Mouse (Mus musculus): ENCODE data around the gene Tep1. TPM values are rescaled to one million over a fixed set of nuclear protein-coding genes. Genes with fewer than 3 reads are reported as not detected.

Gene Tep1
- polyA plus RNA-seq, 1 experiment from 2014 or later = 4.0 TPM

Other genes starting within 250 kb of the Tep1 start
- gene Olfr745, start 231.2 kb downstream of the Tep1 start, polyA plus RNA-seq (2016; fragmentation: Nextera tagmentation; extraction: Ambion mirVana) = not detected in 2 replicates
- not detected in 2 replicates for gene Olfr746, start 223.5 kb downstream of the Tep1 start, polyA plus RNA-seq (2016; fragmentation: Nextera tagmentation; extraction: Ambion mirVana)
- gene Olfr747, start 177.4 kb downstream of the Tep1 start, polyA plus RNA-seq (2016; fragmentation: Nextera tagmentation; extraction: Ambion mirVana) = not detected in 2 replicates
- not detected in 2 replicates for gene Olfr748, start 163.2 kb downstream of the Tep1 start, polyA plus RNA-seq (2016; fragmentation: Nextera tagmentation; extraction: Ambion mirVana)
- not detected in 2 replicates for gene Olfr749, start 125.5 kb downstream of the Tep1 start, polyA plus RNA-seq (2016; fragmentation: Nextera tagmentation; extraction: Ambion mirVana)
- gene Ttc5, start 85.0 kb downstream of the Tep1 start, polyA plus RNA-seq (2016; fragmentation: Nextera tagmentation; extraction: Ambion mirVana) = 104 and 107 TPM in 2 replicates
- not detected in 2 replicates for gene Ccnb1ip1, start 62.8 kb downstream of the Tep1 start, polyA plus RNA-seq (2016; fragmentation: Nextera tagmentation; extraction: Ambion mirVana)
- gene Parp2, start 62.7 kb downstream of the Tep1 start, polyA plus RNA-seq (2016; fragmentation: Nextera tagmentation; extraction: Ambion mirVana) = 68.0 and 68.7 TPM in 2 replicates
- 0.15 and 0.19 TPM in 2 replicates for gene Klhl33, start 26.9 kb upstream of the Tep1 start, polyA plus RNA-seq (2016; fragmentation: Nextera tagmentation; extraction: Ambion mirVana)
- 178 and 185 TPM in 2 replicates for gene Osgep, start 54.3 kb upstream of the Tep1 start, polyA plus RNA-seq (2016; fragmentation: Nextera tagmentation; extraction: Ambion mirVana)
- 548 and 554 TPM in 2 replicates for gene Apex1, start 54.4 kb upstream of the Tep1 start, polyA plus RNA-seq (2016; fragmentation: Nextera tagmentation; extraction: Ambion mirVana)
- 43.5 and 43.6 TPM in 2 replicates for gene Pip4p1, start 60.3 kb upstream of the Tep1 start, polyA plus RNA-seq (2016; fragmentation: Nextera tagmentation; extraction: Ambion mirVana)
- 74.5 and 78.8 TPM in 2 replicates for gene Pnp, start 60.5 kb upstream of the Tep1 start, polyA plus RNA-seq (2016; fragmentation: Nextera tagmentation; extraction: Ambion mirVana)
- gene Gm49342, start 74.0 kb upstream of the Tep1 start, polyA plus RNA-seq (2016; fragmentation: Nextera tagmentation; extraction: Ambion mirVana) = not detected in 2 replicates
- gene Pnp2, start 85.4 kb upstream of the Tep1 start, polyA plus RNA-seq (2016; fragmentation: Nextera tagmentation; extraction: Ambion mirVana) = 0.39 and 0.84 TPM in 2 replicates
- gene Rnase10, start 137.2 kb upstream of the Tep1 start, polyA plus RNA-seq (2016; fragmentation: Nextera tagmentation; extraction: Ambion mirVana) = not detected in 2 replicates
- not detected in 2 replicates for gene Rnase9, start 171.3 kb upstream of the Tep1 start, polyA plus RNA-seq (2016; fragmentation: Nextera tagmentation; extraction: Ambion mirVana)
- not detected in 2 replicates for gene Rnase11, start 179.6 kb upstream of the Tep1 start, polyA plus RNA-seq (2016; fragmentation: Nextera tagmentation; extraction: Ambion mirVana)
- not detected in 2 replicates for gene Rnase12, start 187.1 kb upstream of the Tep1 start, polyA plus RNA-seq (2016; fragmentation: Nextera tagmentation; extraction: Ambion mirVana)
- not detected in 2 replicates for gene Olfr750, start 203.9 kb upstream of the Tep1 start, polyA plus RNA-seq (2016; fragmentation: Nextera tagmentation; extraction: Ambion mirVana)
- 8.3 and 9.0 TPM in 2 replicates for gene Rnase4, start 220.5 kb upstream of the Tep1 start, polyA plus RNA-seq (2016; fragmentation: Nextera tagmentation; extraction: Ambion mirVana)
- gene Ang, start 220.6 kb upstream of the Tep1 start, polyA plus RNA-seq (2016; fragmentation: Nextera tagmentation; extraction: Ambion mirVana) = 2.3 and 3.5 TPM in 2 replicates
- 0.10 and 0.17 TPM in 2 replicates for gene Eddm3b, start 243.9 kb upstream of the Tep1 start, polyA plus RNA-seq (2016; fragmentation: Nextera tagmentation; extraction: Ambion mirVana)